Mouse (Mus musculus): ENCODE data around the gene Kat8.

DNA sequence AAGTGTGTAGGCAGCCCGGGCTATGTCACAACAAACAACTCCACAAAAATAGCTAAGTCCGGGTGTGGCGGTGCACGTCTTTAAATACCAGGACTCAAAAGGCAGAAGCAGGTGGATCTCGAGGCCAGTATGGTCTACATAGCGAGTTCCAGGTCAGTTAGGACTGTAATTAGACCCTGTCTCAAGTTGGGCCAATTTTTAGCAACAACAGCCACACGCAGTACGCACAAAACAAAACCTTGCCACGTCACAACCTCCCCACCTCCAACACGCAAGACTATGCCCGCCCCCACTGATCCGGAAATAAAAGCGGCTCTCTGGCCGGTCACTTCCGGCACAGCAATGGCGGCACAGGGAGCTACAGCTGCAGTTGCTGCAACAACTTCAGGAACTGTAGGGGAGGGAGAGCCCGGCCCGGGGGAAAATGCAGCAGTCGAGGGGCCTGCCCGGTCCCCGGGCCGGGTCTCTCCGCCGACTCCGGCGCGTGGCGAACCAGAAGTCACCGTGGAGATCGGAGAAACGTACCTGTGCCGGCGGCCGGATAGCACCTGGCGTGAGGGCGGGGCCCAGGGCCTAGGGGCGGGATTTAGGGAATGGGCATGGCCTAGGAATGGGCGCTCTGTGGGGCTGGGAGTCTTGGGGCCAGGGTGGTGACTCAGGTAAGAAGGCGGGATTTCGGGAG, at the start of gene Kat8:
- TF ChIP-seq POLR2A (IDR thresholded peaks at IDR 0.05; ENCODE audit: low read depth, low read length) (peak; percentile 57), CTCF (IDR thresholded peaks at IDR 0.05; ENCODE audit: extremely low read depth, insufficient read length, insufficient replicate concordance, low read depth, low read length) (no peak)
